Mouse (Mus musculus) midbrain, embryonic 13.5 days (tissue): ENCODE measurements around the gene Rpap1. TPM values are rescaled to one million over a fixed set of nuclear protein-coding genes. Genes with fewer than 3 reads are reported as not detected.

Source experiments
- polyA plus RNA-seq: library from polyadenylated mRNA; unstranded; fragments of >200 nt; fragmentation: Nextera tagmentation; extraction: Ambion mirVana; gene quantifications from 2 replicates; pipeline ENCODE4 v1.2.1, GENCODE M21; 2015

The Rpap1 gene
- polyA plus RNA-seq, 1 experiment from 2014 or later = 25.1 TPM

Other genes with a start within 250 kb of the Rpap1 start
- 0.42 and 0.44 TPM in 2 replicates for gene Exd1, start 239.9 kb downstream of the Rpap1 start, polyA plus RNA-seq
- 61.2 and 63.4 TPM in 2 replicates for gene Chp1, start 239.8 kb downstream of the Rpap1 start, polyA plus RNA-seq
- gene Nusap1, start 169.2 kb downstream of the Rpap1 start, polyA plus RNA-seq = 35.7 and 36.4 TPM in 2 replicates
- 12.6 and 13.5 TPM in 2 replicates for gene Oip5, start 169.1 kb downstream of the Rpap1 start, polyA plus RNA-seq
- gene Ndufaf1, start 124.7 kb downstream of the Rpap1 start, polyA plus RNA-seq = 40.8 and 41.2 TPM in 2 replicates
- gene Rtf1, start 112.5 kb downstream of the Rpap1 start, polyA plus RNA-seq = 64.4 and 69.8 TPM in 2 replicates
- gene Itpka, start 45.2 kb downstream of the Rpap1 start, polyA plus RNA-seq = 0.52 TPM in 1 of 2 replicates, not detected in the other
- gene Ltk, start 27.1 kb downstream of the Rpap1 start, polyA plus RNA-seq = 0.55 and 0.65 TPM in 2 replicates
- gene Tyro3, start 10.2 kb upstream of the Rpap1 start, polyA plus RNA-seq = 15.7 and 16.1 TPM in 2 replicates
- 29.6 and 30.1 TPM in 2 replicates for gene Mga, start 109.7 kb upstream of the Rpap1 start, polyA plus RNA-seq
- 5.3 and 6.0 TPM in 2 replicates for gene Mapkbp1, start 185.2 kb upstream of the Rpap1 start, polyA plus RNA-seq
- 26.0 and 26.5 TPM in 2 replicates for gene Jmjd7, start 239.9 kb upstream of the Rpap1 start, polyA plus RNA-seq
- gene Gm28042, start 240.0 kb upstream of the Rpap1 start, polyA plus RNA-seq = 5.7 and 5.8 TPM in 2 replicates
- gene Pla2g4b, start 245.9 kb upstream of the Rpap1 start, polyA plus RNA-seq = 4.6 and 5.4 TPM in 2 replicates